Mouse (Mus musculus) lung, adult 2 months (tissue): ENCODE results near the gene Cfap43. TPM values are rescaled to one million over a fixed set of nuclear protein-coding genes. Genes with fewer than 3 reads are reported as not detected.
A peak's percentile ranks its signal among the peaks of the same experiment; 100 is the strongest.

Source experiments
- DNase-seq: peaks from one replicate; pipeline ENCODE4 v3.0.0; 2022
- H3K4me1 ChIP-seq: fragments of 200-500 bp; 2 replicates; pipeline ENCODE4 v1.6.1; 2011; ENCODE audit warnings: low read length; ENCODE audit not compliant: control insufficient read depth, insufficient read depth
- H3K4me3 ChIP-seq: fragments of 200-500 bp; replicated peaks from 2 replicates; pipeline ENCODE3; 2011; ENCODE audit warnings: low read depth, mild to moderate bottlenecking, control low read depth, low read length; ENCODE audit errors: extremely low read depth
- CTCF ChIP-seq: fragments of 200-500 bp; IDR thresholded peaks from 2 replicates; pipeline ENCODE4 v1.5.1; 2011; ENCODE audit warnings: mild to moderate bottlenecking, low read length, control low read depth; ENCODE audit not compliant: insufficient read depth
- POLR2A ChIP-seq: fragments of 200-500 bp; IDR thresholded peaks from 2 replicates; pipeline ENCODE4 v1.6.1; 2011; ENCODE audit warnings: low read depth, mild to moderate bottlenecking, control low read depth, low read length, borderline replicate concordance; ENCODE audit errors: extremely low read depth
- WGBS: fragments of 180-500 bp; shearing (Covaris S2); methylation state at CpG from one replicate; pipeline ENCODE4 v1.1.7; 2018; 5-methylcytosine and 5-hydroxymethylcytosine counted together
- polyA plus RNA-seq: library from polyadenylated mRNA; depleted of rRNA; stranded (reverse); fragments of >200 nt; gene quantifications from 2 replicates; pipeline ENCODE4 v1.2.3, GENCODE M21; 2012

Gene Cfap43
- polyA plus RNA-seq, 1 experiment, result 7.1 TPM

GRCm38 (mm10) chr19:47820832-47821493, 98.1 kb downstream of the Cfap43 start:
- H3K4me3 ChIP-seq, result no peak overlapping the region
- H3K4me1 ChIP-seq, result no peaks in the 10 kb centered on the region
- peak; percentile 49 for DNase-seq
- 19% methylated on average over 9 of the region's 9 CpGs for WGBS
- TF ChIP-seq CTCF (peak; percentile 88), POLR2A (no peak)

DNA sequence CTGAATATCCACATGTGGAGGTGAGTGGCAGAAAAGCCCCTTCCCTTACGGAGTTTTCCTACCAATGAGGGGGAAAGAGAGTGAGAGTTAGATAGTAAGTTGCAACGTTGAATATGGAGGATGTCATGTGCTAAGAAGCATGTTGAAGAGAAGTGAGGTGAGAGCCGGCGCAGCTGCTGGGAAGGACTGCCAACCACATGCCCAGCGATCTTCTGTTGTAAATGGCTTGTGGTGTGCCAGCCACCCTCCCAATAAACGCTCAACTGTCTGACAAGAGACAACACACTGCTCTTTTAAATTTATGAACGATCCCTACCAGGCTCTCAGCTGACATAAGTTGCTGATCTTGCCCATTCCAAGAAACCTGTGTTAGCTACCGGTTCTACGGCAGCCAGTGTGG, 101.4 kb downstream of the Cfap43 start:
- WGBS, result 66% methylated on average over 9 of the region's 9 CpGs
- Histone ChIP-seq H3K4me3 (no peak overlapping the region), H3K4me1 (no peaks in the 10 kb centered on the region)
- no peak for DNase-seq
- TF ChIP-seq CTCF (no peak), POLR2A (no peak)

DNA sequence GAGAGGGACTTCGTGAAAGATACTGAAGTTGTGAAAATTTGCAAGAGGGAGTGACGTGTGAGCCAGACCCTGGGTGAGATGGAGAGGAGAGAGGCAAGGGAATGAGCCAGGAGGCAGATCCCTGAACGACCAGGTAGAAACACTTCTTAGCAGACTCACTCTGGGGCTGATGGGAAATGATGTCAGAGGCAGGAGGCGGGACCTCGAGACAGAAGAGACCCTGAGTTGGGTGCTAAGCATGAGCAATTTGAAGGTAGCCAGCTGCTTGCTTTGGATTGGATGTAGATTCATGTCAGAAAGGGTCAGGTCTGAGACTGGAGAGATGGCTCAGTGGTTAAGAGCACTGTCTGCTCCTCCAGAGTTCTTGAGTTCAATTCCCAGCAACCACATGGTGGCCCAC, 104.4 kb downstream of the Cfap43 start:
- no peak overlapping the region for H3K4me3 ChIP-seq
- DNase-seq, result no peak
- WGBS, result 85% methylated on average over 5 of the region's 5 CpGs
- no peaks in the 10 kb centered on the region for H3K4me1 ChIP-seq
- TF ChIP-seq CTCF, result no peak
- TF ChIP-seq POLR2A, result no peak

DNA sequence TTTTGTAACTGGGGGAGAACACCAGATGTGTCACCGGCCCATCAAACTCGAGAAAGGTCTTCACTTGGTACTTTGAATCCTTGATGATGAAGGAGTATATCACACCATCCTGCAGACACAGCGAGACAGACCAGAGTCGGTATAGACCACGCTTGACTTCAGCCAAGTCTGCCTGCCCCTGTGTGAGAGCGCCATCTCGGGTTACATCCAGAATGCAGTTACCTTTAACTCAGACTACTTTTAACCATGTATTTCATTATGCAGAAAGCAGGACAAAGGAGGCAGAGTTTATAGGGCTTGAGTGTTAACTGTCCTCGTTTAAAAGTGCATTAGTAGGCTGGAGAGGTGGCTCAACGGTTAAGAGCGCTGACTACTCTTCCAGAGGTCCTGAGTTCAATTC, 107.0 kb downstream of the Cfap43 start:
- no peak overlapping the region for H3K4me3 ChIP-seq
- DNase-seq, result no peak
- 69% methylated on average over 10 of the region's 10 CpGs for WGBS
- H3K4me1 ChIP-seq, result no peaks in the 10 kb centered on the region
- TF ChIP-seq POLR2A (no peak), CTCF (no peak)

GRCm38 (mm10) chr19:47798583-47798982, 120.5 kb downstream of the Cfap43 start:
- TF ChIP-seq CTCF (no peak), POLR2A (no peak)
- no peak for DNase-seq
- H3K4me1 ChIP-seq, result 0 out of 2 replicates have a peak, but pooled peaks cover 2% of the 10 kb centered on the region
- H3K4me3 ChIP-seq, result no peak overlapping the region
- WGBS, result 72% methylated on average over 10 of the region's 10 CpGs

GRCm38 (mm10) chr19:47796699-47797098, 122.4 kb downstream of the Cfap43 start:
- 83% methylated on average over 7 of the region's 7 CpGs for WGBS
- no peak for DNase-seq
- TF ChIP-seq POLR2A (no peak), CTCF (no peak)
- H3K4me3 ChIP-seq, result no peak overlapping the region
- H3K4me1 ChIP-seq, result 0 out of 2 replicates have a peak, but pooled peaks cover 2% of the 10 kb centered on the region

DNA sequence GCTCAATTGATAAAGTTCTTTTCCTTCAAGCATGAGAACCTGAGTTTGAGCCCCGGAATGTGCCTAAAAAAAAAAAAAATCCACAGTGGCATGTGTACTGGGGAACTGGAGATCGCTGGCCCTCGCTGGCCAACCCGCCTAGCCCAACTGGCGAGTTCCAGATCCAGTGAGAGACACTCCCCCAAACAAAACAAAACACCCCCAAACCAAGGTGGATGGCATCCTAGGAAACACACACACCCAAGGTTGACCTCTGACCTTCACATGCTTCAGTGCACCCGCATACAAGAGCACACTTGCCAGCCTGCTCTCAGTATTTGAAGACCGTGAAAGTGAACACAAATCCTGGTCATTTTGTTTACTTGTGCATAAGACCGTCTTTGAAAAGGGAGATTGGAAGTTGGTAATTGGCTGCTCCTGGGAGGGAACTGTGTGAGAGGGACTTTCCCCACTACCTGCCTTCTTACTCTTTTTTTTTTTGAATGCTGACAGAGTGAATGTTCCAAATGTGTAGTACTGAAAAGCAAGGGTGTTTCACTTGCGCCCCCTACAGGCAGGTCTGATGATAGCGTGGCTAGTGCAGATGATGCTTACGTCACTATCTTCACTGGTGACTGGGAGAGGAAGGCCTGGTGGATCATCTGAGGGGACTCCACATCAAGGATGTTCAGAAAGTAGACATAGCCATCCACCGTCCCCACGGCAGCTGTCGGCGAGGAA, 123.9 kb downstream of the Cfap43 start:
- DNase-seq, result peak; percentile 72
- TF ChIP-seq POLR2A (no peak), CTCF (peak; percentile 73)
- 50% methylated on average over 15 of the region's 15 CpGs for WGBS

GRCm38 (mm10) chr19:47794331-47794730, 124.8 kb downstream of the Cfap43 start:
- TF ChIP-seq POLR2A (no peak), CTCF (no peak)
- no peak for DNase-seq
- H3K4me3 ChIP-seq, result no peak overlapping the region
- H3K4me1 ChIP-seq, result 0 out of 2 replicates have a peak, but pooled peaks cover 2% of the 10 kb centered on the region
- WGBS, result 47% methylated on average over 5 of the region's 5 CpGs

More for the DNA sequence above, 123.9 kb downstream of the Cfap43 start:
- Histone ChIP-seq H3K4me1 (0 out of 2 replicates have a peak, but pooled peaks cover 2% of the 10 kb centered on the region), H3K4me3 (no peak overlapping the region)

- no peak for DNase-seq
- H3K4me3 ChIP-seq, result no peak overlapping the region
- WGBS, result 72% methylated on average over 11 of the region's 11 CpGs
- TF ChIP-seq POLR2A (no peak), CTCF (no peak)
- H3K4me1 ChIP-seq, result 0 out of 2 replicates have a peak, but pooled peaks cover 2% of the 10 kb centered on the region
Observed at GRCm38 (mm10) chr19:47790316-47791020, 128.6 kb downstream of the Cfap43 start.
